24 mouse cellular contexts compared by ENCODE assay signal in the genomic region with DNA sequence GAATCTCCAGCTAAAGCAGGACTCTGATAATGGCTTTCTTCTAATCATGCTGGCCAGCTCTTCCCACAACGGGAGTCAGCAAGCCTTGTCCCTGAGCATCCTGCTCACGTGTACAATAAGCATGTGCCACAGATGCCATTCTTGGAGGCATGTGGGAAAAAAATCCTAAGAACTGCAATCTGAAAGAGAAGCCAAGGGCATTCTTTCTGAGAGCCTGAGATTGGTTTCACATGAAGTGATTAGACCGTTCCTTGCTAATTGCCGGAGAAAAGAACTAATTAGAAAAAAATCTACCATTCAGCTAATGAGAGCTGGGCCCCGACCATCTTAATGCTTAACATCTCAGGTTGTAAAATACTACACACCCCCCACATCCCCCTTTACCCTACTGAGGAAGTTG.
DNase-seq lines count a peak whose midpoint lies in the region; ATAC-seq and TF ChIP-seq lines count a peak whose summit lies in the region.
"Had no signal": no experiment of that assay in that cellular context is flagged by ENCODE, and none has a peak within 500 bp of the region (broad histone marks: within the 10 kb centered on the region; RNA-seq: fewer than 3 reads in every experiment).

No protein-coding gene starts in this region.

- 0 out of 2 replicates have a peak overlapping the region, but pooled peaks have one; percentile 18 for H3K27ac ChIP-seq in layer of hippocampus, adult 2 months
- H3K27ac ChIP-seq: embryonic facial prominence, embryonic 15.5 days; limb, embryonic 13.5 days; liver, embryonic 12.5 days; stomach, embryonic 15.5 days had no signal

- no peak for TF ChIP-seq CTCF in layer of hippocampus, adult 2 months (conservative IDR thresholded peaks at IDR 0.05)

- peak; percentile 20 to 27 for DNase-seq in cerebellum, postnatal 10 days
- no peak for DNase-seq in cerebellum, adult 9-10 months
- no peak for DNase-seq in layer of hippocampus, adult 2 months (ENCODE audit: low spot score in 2 of 2)
- DNase-seq in layer of hippocampus, postnatal 36 days: no peak
- peak; percentile 51 for DNase-seq in retina, postnatal 1 day
- DNase-seq in retina, embryonic 14.5 days (ENCODE audit: low spot score): no peak
- DNase-seq: adrenal gland, postnatal 14 days; cerebellum, adult 8-10 months; gastrocnemius, postnatal 25 days; heart, adult 18-20 months; heart, postnatal 10 days; kidney, postnatal 36 days; lung, adult 18-20 months; lung, postnatal 10 days; thymus, adult 18-20 months; thymus, postnatal 36 days had no signal

- ATAC-seq in megakaryocyte-erythroid progenitor cell, adult 5-6 weeks (replicated peaks; ENCODE audit: low FRiP score, low TSS enrichment, poor library complexity, severe bottlenecking): no peak
- ATAC-seq: intestine, postnatal 0 days; liver, embryonic 12.5 days; midbrain, embryonic 16.5 days had no signal

- no peak overlapping the region for H3K4me3 ChIP-seq in layer of hippocampus, adult 2 months
- H3K4me3 ChIP-seq: embryonic facial prominence, embryonic 15.5 days; heart, embryonic 12.5 days; limb, embryonic 13.5 days; liver, embryonic 12.5 days; stomach, embryonic 15.5 days had no signal

Comparison
In these comparisons a context has a peak if more than half of its experiments do, and no peak if none do; other contexts are left out.
1. DNase-seq: peak in cerebellum, postnatal 10 days (2 of 2) and retina, postnatal 1 day (single experiment); none in cerebellum, adult 9-10 months (single experiment), layer of hippocampus, adult 2 months (0 of 2), layer of hippocampus, postnatal 36 days (0 of 2) and retina, embryonic 14.5 days (single experiment).